Mouse (Mus musculus) adrenal gland (tissue): ENCODE data around the gene Rbpj.

ENCODE experiments used
- intact Hi-C: fragments of 180-260 bp; cut with DNase I; formaldehyde crosslinking; loops from one replicate; pipeline ENCODE4 v1.15.1; 2025

The Rbpj gene

GRCm38 (mm10) chr5:53468366-53468765 is 2.4 kb downstream of the Rbpj start:
- intact Hi-C loops: no loop called here

- intact Hi-C loops: no loop called here
Measured at GRCm38 (mm10) chr5:53469098-53469776, 3.3 kb downstream of the Rbpj start.

- intact Hi-C loops: no loop called here
Measured at GRCm38 (mm10) chr5:53469777-53470131, 3.8 kb downstream of the Rbpj start.

GRCm38 (mm10) chr5:53470141-53471079 is 4.5 kb downstream of the Rbpj start:
- intact Hi-C loops: no loop called here

- intact Hi-C loops: no loop called here
Measured at GRCm38 (mm10) chr5:53472485-53472884, 6.5 kb downstream of the Rbpj start.

GRCm38 (mm10) chr5:53479161-53479560 is 13.2 kb downstream of the Rbpj start:
- intact Hi-C loops: no loop called here

GRCm38 (mm10) chr5:53479891-53480290 is 13.9 kb downstream of the Rbpj start:
- intact Hi-C loops: no loop called here

GRCm38 (mm10) chr5:53481021-53481420 is 15.1 kb downstream of the Rbpj start:
- intact Hi-C loops: no loop called here

- intact Hi-C loops: no loop called here
Measured at GRCm38 (mm10) chr5:53485069-53485628, 19.2 kb downstream of the Rbpj start.

GRCm38 (mm10) chr5:53485934-53486475 is 20.1 kb downstream of the Rbpj start:
- intact Hi-C loops: no loop called here

- intact Hi-C loops: no loop called here
Measured at GRCm38 (mm10) chr5:53486966-53487592, 21.1 kb downstream of the Rbpj start.

- intact Hi-C loops: no loop called here
Measured at GRCm38 (mm10) chr5:53490697-53491099, 24.7 kb downstream of the Rbpj start.

- intact Hi-C loops: no loop called here
Measured at GRCm38 (mm10) chr5:53493756-53494155, 27.8 kb downstream of the Rbpj start.

- intact Hi-C loops: no loop called here
Measured at GRCm38 (mm10) chr5:53494536-53495159, 28.7 kb downstream of the Rbpj start.

- intact Hi-C loops: no loop called here
Measured at GRCm38 (mm10) chr5:53496846-53497549, 31.0 kb downstream of the Rbpj start.

- intact Hi-C loops: no loop called here
Measured at GRCm38 (mm10) chr5:53499571-53499970, 33.6 kb downstream of the Rbpj start.

- intact Hi-C loops: no loop called here
Measured at GRCm38 (mm10) chr5:53500509-53501145, 34.7 kb downstream of the Rbpj start.

GRCm38 (mm10) chr5:53503261-53503660 is 37.3 kb downstream of the Rbpj start:
- intact Hi-C loops: no loop called here

- intact Hi-C loops: no loop called here
Measured at GRCm38 (mm10) chr5:53505751-53506150, 39.8 kb downstream of the Rbpj start.

GRCm38 (mm10) chr5:53507371-53507770 is 41.4 kb downstream of the Rbpj start:
- intact Hi-C loops: no loop called here
